Mouse (Mus musculus) heart, embryonic 12.5 days (tissue): ENCODE data around the gene Mycl. TPM values are rescaled to one million over a fixed set of nuclear protein-coding genes. Genes with fewer than 3 reads are reported as not detected.

Source experiments
- ATAC-seq: fragments of 200-750 bp; cut with Nextera tagmentation; 2 replicates; pipeline ENCODE4 v1.8.0; 2017; ENCODE audit warnings: moderate TSS enrichment, moderate library complexity; ENCODE audit not compliant: insufficient number of reproducible peaks, low FRiP score
- H3K27ac ChIP-seq: fragments of 300-500 bp; sonication (generic); 2 replicates; pipeline ENCODE4 v1.5.1; 2016; ENCODE audit warnings: mild to moderate bottlenecking, moderate library complexity; ENCODE audit not compliant: poor library complexity, severe bottlenecking
- H3K27me3 ChIP-seq: fragments of 300-500 bp; sonication (generic); replicated peaks from 2 replicates; pipeline ENCODE4 v1.6.1; 2016; ENCODE audit warnings: mild to moderate bottlenecking, moderate library complexity
- H3K36me3 ChIP-seq: fragments of 300-500 bp; sonication (generic); 2 replicates; pipeline ENCODE4 v1.6.1; 2016; ENCODE audit warnings: mild to moderate bottlenecking, moderate library complexity
- H3K4me1 ChIP-seq: fragments of 300-500 bp; sonication (generic); replicated peaks from 2 replicates; pipeline ENCODE4 v1.6.1; 2016; ENCODE audit warnings: mild to moderate bottlenecking
- H3K4me2 ChIP-seq: fragments of 300-500 bp; sonication (generic); 2 replicates; pipeline ENCODE4 v1.6.1; 2016; ENCODE audit warnings: mild to moderate bottlenecking, moderate library complexity
- H3K4me3 ChIP-seq: fragments of 300-500 bp; sonication (generic); 2 replicates; pipeline ENCODE4 v1.5.1; 2016; ENCODE audit warnings: mild to moderate bottlenecking
- H3K9ac ChIP-seq: fragments of 300-500 bp; sonication (generic); 2 replicates; pipeline ENCODE4 v1.6.1; 2016; ENCODE audit warnings: mild to moderate bottlenecking, moderate library complexity
- H3K9me3 ChIP-seq: fragments of 300-500 bp; sonication (generic); replicated peaks from 2 replicates; pipeline ENCODE4 v1.6.1; 2016; ENCODE audit warnings: mild to moderate bottlenecking, moderate library complexity
- WGBS: fragments of 180-500 bp; shearing (Covaris S2); methylation state at CpG from one replicate; pipeline ENCODE4 v1.1.7; 2016; 5-methylcytosine and 5-hydroxymethylcytosine counted together
- polyA plus RNA-seq: library from polyadenylated mRNA; unstranded; fragments of >200 nt; fragmentation: Nextera tagmentation; extraction: Ambion mirVana; gene quantifications from 2 replicates; pipeline ENCODE4 v1.2.1, GENCODE M21; 2016

Gene Mycl
- polyA plus RNA-seq, 1 experiment from 2014 or later = 1.2 TPM

DNA sequence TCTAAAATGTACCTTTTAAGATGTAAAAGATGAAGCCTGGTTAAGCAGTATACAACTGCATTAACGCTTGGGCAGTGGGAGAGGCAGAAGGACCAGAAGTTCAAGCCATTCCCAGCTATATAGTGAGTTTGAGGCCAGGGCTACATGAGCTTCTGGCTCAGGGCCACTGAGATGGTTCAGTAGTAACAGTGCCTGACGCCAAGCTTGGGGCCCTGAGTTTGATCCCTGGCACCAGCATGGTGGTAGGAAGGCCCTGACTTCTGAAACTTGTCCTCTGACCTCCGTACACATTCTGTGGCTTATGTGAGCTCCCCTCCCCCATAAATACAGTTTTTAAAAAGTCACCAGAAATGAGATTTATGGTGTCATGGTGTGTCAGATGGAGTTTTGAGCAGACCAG, 26.1 kb downstream of the Mycl start:
- Histone ChIP-seq H3K9me3 (no peaks in the 10 kb centered on the region), H3K4me3 (no peak overlapping the region), H3K4me2 (no peak overlapping the region), H3K9ac (no peak overlapping the region), H3K27ac (no peak overlapping the region), H3K36me3 (peaks cover 29% of the 10 kb centered on the region), H3K4me1 (peaks cover 35% of the 10 kb centered on the region), H3K27me3 (no peaks in the 10 kb centered on the region)
- ATAC-seq = no peak
- 89% methylated on average over 3 of the region's 3 CpGs for WGBS

DNA sequence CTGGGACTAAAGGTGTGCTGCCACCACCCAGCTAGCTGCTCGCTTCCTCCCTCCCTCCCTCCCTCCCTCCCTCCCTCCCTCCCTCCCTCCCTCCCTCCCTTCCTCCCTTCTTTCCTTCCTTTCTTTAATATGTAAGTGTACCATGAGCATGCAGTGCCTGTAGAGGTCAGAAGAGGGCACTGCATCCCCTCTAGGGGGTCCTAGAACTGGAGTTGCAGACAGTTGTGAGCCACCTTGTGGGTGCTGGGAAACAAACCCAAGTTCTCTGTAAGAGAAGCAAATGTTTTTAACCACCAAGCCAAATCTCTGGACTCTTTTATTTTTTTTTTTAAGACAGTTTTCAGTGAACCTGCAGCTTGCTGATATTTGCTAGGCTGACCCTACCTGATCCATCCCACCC, 27.4 kb downstream of the Mycl start:
- H3K9me3 ChIP-seq = no peaks in the 10 kb centered on the region
- H3K4me2 ChIP-seq = no peak overlapping the region
- H3K27ac ChIP-seq = no peak overlapping the region
- no peak for ATAC-seq
- 89% methylated on average over 1 of the region's 1 CpGs for WGBS
- H3K27me3 ChIP-seq = no peaks in the 10 kb centered on the region
- H3K4me3 ChIP-seq = no peak overlapping the region
- H3K9ac ChIP-seq = no peak overlapping the region
- H3K36me3 ChIP-seq = peaks cover 37% of the 10 kb centered on the region
- peaks cover 30% of the 10 kb centered on the region for H3K4me1 ChIP-seq

DNA sequence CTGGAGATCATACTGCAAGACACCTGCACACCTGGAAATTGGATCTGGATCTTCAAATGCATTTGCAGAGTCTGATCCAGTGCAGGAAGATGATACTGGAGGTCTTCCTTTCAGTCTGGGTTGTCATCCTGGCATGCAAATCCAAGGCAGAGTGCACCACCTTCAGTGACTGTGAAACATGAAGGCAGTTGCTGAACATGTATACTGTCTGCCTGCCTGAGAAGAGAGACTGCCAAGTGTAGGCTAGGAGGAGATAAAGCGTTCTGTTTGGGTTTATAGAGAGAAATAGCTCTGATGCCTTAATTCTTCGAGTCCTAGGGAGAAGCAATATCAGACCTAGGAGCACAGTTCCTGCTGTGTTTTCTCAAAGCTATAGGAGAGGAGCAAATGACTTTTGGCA, 30.0 kb downstream of the Mycl start:
- Histone ChIP-seq H3K9me3 (no peaks in the 10 kb centered on the region), H3K27me3 (no peaks in the 10 kb centered on the region), H3K36me3 (peaks cover 36% of the 10 kb centered on the region), H3K9ac (no peak overlapping the region), H3K4me1 (peaks cover 17% of the 10 kb centered on the region; the same call in 1 of the 2 replicates), H3K4me3 (no peak overlapping the region), H3K27ac (no peak overlapping the region), H3K4me2 (no peak overlapping the region)
- 57% methylated on average over 2 of the region's 2 CpGs for WGBS
- no peak for ATAC-seq

DNA sequence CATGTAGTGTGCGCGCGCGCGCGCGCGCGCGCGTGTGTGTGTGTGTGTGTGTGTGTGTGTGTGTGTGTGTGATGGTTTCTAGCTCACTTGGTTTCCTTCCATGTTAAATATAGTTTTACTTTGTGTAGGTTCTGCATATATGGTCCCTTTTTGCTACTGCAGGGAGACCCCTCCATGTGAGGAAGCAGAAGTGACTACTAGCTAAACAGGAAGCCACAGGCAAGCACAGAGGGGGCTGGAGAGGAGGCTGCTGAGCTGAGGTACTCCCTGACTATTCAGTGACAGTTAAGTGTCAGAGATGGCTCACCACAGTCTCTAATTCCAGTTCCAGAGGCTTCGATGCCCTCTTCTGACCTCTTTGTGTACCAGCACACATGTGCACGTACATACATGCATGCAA, 30.7 kb downstream of the Mycl start:
- no peak overlapping the region for H3K4me3 ChIP-seq
- H3K36me3 ChIP-seq = peaks cover 43% of the 10 kb centered on the region
- no peaks in the 10 kb centered on the region for H3K27me3 ChIP-seq
- no peak overlapping the region for H3K27ac ChIP-seq
- no peak overlapping the region for H3K9ac ChIP-seq
- H3K4me2 ChIP-seq = no peak overlapping the region
- WGBS = 91% methylated on average over 13 of the region's 13 CpGs
- peaks cover 17% of the 10 kb centered on the region; the same call in 1 of the 2 replicates for H3K4me1 ChIP-seq
- no peaks in the 10 kb centered on the region for H3K9me3 ChIP-seq
- no peak for ATAC-seq

DNA sequence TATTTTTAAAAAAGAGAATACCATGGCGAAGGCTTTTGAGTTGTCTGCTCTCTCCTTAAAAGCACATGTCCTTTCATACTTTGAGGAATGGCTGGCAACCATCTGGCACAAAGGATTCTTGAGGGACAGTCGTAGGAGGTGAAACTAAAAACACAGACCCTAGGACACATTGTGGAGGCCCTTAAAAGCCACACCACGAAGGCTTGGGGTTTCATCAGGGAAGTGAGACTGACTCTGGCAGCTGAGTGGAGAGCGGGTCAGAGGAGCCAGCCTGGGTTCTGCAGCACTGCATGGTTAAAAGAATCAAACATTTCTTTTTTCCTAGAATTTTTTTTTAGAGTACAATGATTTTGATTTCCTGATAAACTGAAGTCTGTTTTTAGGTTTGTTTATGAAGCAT, 31.1 kb downstream of the Mycl start:
- no peak overlapping the region for H3K9ac ChIP-seq
- no peak overlapping the region for H3K4me3 ChIP-seq
- no peak for ATAC-seq
- peaks cover 17% of the 10 kb centered on the region; the same call in 1 of the 2 replicates for H3K4me1 ChIP-seq
- 85% methylated on average over 4 of the region's 4 CpGs for WGBS
- no peaks in the 10 kb centered on the region for H3K9me3 ChIP-seq
- H3K36me3 ChIP-seq = peaks cover 44% of the 10 kb centered on the region
- H3K27ac ChIP-seq = no peak overlapping the region
- H3K4me2 ChIP-seq = no peak overlapping the region
- no peaks in the 10 kb centered on the region for H3K27me3 ChIP-seq

DNA sequence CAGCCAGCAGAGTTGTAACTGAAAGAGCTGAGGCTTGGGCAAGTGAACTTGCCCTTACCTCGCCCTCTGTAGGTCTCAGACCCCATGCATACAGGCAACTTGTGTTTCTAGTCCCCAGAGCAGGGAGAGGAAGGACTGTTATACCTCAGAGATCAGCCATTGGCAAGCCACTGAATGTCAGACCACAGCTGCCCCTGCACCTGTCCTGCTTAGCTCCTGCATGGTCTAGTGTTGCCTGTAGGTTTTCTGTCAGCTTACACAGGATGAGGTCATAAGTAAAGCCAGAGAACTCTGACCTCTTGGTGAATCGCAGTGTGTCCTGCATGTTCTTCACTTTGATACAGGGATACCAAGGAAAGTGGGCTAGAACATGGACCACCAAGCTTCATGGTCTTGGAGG, 39.4 kb downstream of the Mycl start:
- Histone ChIP-seq H3K27me3 (no peaks in the 10 kb centered on the region), H3K9me3 (no peaks in the 10 kb centered on the region), H3K36me3 (peaks cover 31% of the 10 kb centered on the region), H3K27ac (no peak overlapping the region), H3K9ac (no peak overlapping the region), H3K4me3 (no peak overlapping the region), H3K4me1 (peaks cover 21% of the 10 kb centered on the region), H3K4me2 (no peak overlapping the region)
- WGBS = 77% methylated on average over 2 of the region's 2 CpGs
- ATAC-seq = no peak

DNA sequence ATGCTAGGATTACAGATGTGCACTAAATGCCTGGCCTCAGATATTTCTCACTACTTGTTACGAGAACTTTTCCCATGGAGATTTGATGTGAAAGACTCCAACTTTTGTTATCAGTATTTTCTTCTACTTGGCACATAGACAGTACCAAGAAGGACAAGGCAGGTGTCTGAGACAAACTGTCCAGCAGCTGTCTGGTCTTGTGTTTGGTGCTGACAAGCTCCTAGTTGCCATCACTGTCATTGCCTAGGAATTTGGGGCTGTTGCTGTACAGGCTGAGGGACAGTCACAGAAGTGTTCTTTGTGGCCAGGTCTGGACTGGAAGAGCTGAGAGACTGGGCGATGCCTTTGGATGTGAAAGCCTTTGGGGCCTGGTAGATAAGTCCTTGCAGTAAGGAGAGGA, 40.2 kb downstream of the Mycl start:
- Histone ChIP-seq H3K4me1 (peaks cover 21% of the 10 kb centered on the region), H3K36me3 (peaks cover 36% of the 10 kb centered on the region), H3K27me3 (no peaks in the 10 kb centered on the region), H3K9me3 (no peaks in the 10 kb centered on the region), H3K27ac (no peak overlapping the region), H3K9ac (no peak overlapping the region), H3K4me2 (no peak overlapping the region), H3K4me3 (no peak overlapping the region)
- no peak for ATAC-seq
- WGBS = 61% methylated on average over 2 of the region's 2 CpGs

DNA sequence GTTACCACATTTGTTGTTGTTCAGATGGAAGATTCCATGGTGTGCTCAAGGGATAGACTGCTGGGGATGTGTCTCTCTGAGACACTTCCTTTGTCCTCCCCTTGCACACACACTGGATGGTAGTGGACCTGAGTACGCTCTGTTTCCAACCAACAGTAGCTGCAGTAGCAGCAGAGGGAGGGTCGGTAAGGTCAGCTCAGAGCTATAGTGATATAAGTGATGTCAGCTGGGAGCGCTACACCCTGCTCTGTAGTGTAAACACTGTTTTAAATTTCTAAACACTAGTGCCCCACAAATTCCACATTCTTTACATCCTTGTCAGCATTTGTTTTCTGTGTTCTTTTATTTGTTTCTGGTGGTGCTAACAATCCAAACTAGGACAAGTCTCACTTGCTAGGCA, 41.3 kb downstream of the Mycl start:
- Histone ChIP-seq H3K9me3 (no peaks in the 10 kb centered on the region), H3K36me3 (peaks cover 28% of the 10 kb centered on the region), H3K4me3 (no peak overlapping the region), H3K4me2 (no peak overlapping the region), H3K9ac (no peak overlapping the region), H3K27ac (no peak overlapping the region), H3K4me1 (peaks cover 21% of the 10 kb centered on the region), H3K27me3 (no peaks in the 10 kb centered on the region)
- no peak for ATAC-seq
- 80% methylated on average over 3 of the region's 3 CpGs for WGBS

DNA sequence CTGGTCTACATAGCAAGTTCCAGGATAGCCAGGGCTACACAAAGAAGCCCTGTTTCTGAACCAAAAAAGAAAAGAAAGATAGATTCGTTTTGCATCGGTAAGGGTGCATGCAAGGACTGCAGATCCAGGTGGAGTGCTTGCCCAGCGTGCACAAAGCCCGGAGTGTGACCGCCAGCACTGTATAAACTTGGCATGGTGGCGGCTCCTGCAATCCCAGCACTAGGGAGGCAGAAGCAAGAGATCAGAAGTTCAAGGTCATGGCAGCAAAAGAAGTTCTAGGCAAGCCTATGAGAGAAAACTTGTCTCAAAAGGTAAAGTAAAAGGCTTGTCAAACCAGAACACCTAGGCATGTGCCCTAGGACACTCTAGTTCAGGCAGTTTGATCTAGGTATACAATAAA, 45.7 kb downstream of the Mycl start:
- no peak overlapping the region for H3K4me2 ChIP-seq
- no peak overlapping the region for H3K27ac ChIP-seq
- H3K36me3 ChIP-seq = peaks cover 36% of the 10 kb centered on the region
- H3K9me3 ChIP-seq = no peaks in the 10 kb centered on the region
- WGBS = 88% methylated on average over 6 of the region's 6 CpGs
- H3K27me3 ChIP-seq = no peaks in the 10 kb centered on the region
- H3K4me1 ChIP-seq = peaks cover 15% of the 10 kb centered on the region; the same call in 1 of the 2 replicates
- H3K4me3 ChIP-seq = no peak overlapping the region
- H3K9ac ChIP-seq = no peak overlapping the region
- ATAC-seq = no peak

DNA sequence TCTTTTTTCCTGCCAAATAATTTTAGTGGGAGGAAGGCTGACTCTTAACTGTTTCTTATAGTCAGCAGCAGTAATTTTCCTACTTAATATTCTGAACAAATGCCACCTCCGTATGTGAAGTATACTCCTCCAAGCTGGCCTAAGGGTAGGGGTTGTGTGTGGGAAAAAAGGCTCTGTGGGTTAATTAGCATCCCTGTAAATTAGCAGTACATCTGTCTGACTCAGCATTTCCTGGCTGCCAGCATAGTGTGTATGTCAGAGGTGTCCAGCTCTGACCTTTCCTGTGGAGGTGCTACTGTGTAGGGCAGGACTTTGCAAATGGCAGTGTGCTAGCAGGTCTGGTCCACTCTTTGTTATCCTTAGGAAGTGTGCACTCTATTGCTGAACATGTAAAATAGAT, 48.4 kb downstream of the Mycl start:
- H3K27me3 ChIP-seq = no peaks in the 10 kb centered on the region
- H3K4me2 ChIP-seq = no peak overlapping the region
- no peak overlapping the region for H3K27ac ChIP-seq
- H3K36me3 ChIP-seq = peaks cover 43% of the 10 kb centered on the region
- no peak overlapping the region for H3K9ac ChIP-seq
- no peak overlapping the region for H3K4me3 ChIP-seq
- peaks cover 12% of the 10 kb centered on the region for H3K4me1 ChIP-seq
- 91% methylated on average over 1 of the region's 1 CpGs for WGBS
- no peaks in the 10 kb centered on the region for H3K9me3 ChIP-seq
- no peak for ATAC-seq

DNA sequence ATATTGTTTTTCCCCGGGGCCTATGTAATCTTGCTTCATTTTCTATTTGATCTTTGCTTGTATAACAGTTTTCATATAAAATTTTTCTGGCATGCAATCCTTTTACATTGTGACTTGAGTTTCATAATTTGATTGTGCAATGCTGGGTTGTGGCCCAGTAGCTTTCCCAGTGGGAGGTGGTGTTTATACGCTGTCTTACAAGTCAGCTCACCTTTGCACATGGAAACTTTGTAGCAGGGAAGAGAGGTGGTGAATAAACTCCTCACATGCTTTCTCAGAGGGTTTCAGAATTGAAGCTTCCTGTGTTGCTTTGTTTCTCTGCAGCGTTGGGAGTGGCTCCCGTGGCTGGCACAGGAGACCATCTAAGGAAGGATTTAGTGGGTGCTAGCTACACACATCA, 49.4 kb downstream of the Mycl start:
- Histone ChIP-seq H3K9ac (no peak overlapping the region), H3K9me3 (no peaks in the 10 kb centered on the region), H3K27me3 (no peaks in the 10 kb centered on the region), H3K4me2 (no peak overlapping the region), H3K4me1 (peaks cover 22% of the 10 kb centered on the region), H3K36me3 (peaks cover 38% of the 10 kb centered on the region), H3K27ac (no peak overlapping the region), H3K4me3 (no peak overlapping the region)
- ATAC-seq = no peak
- 85% methylated on average over 4 of the region's 4 CpGs for WGBS

DNA sequence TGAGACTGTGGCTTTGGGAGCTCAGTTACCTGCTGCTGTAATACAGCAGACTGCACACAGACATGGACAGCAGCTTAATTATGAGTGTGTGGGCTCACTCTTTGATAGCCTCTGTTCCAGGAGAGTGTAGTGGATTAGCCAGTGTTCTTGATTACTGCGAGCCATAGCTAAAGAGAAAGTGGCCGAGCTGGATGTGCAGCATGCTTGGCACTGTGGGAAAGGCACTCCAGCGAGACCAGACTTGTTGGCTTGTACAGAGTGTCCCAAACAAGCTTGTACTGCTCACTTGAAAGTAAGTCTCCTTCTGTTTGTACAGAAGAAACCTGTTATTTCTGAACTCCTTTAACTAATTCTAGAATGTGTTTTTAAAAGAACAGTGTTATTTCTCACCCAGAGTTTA, 50.8 kb downstream of the Mycl start:
- Histone ChIP-seq H3K9ac (no peak overlapping the region), H3K27me3 (no peaks in the 10 kb centered on the region; the same call in 1 of the 2 replicates), H3K36me3 (peaks cover 30% of the 10 kb centered on the region), H3K4me3 (no peak overlapping the region), H3K4me1 (peaks cover 36% of the 10 kb centered on the region), H3K9me3 (no peaks in the 10 kb centered on the region), H3K27ac (no peak overlapping the region), H3K4me2 (no peak overlapping the region)
- WGBS = 73% methylated on average over 3 of the region's 3 CpGs
- ATAC-seq = no peak
